Mouse (Mus musculus) testis, adult 2 months (tissue): ENCODE results near the gene Nelfcd.

Experiments used
- CTCF ChIP-seq: fragments of 200-500 bp; IDR thresholded peaks from 2 replicates; pipeline ENCODE4 v1.5.1; 2012; ENCODE audit warnings: low read depth, mild to moderate bottlenecking, inconsistent platforms, low read length, moderate library complexity; ENCODE audit not compliant: control insufficient read depth, insufficient read depth, insufficient replicate concordance
- POLR2A ChIP-seq: fragments of 200-500 bp; IDR thresholded peaks from 2 replicates; pipeline ENCODE4 v1.6.1; 2012; ENCODE audit warnings: low read depth, mild to moderate bottlenecking, inconsistent platforms, low read length, moderate library complexity; ENCODE audit not compliant: control insufficient read depth

- TF ChIP-seq CTCF (no peak), POLR2A (no peak)
Measured at GRCm38 (mm10) chr2:174396643-174397042, 19.0 kb upstream of the Nelfcd start.
